Comparison of ENCODE assay signal across 9 mouse cellular contexts in genomic region chr2:38536331-38536731, GRCm38 (mm10). TPM values are rescaled to one million over a fixed set of nuclear protein-coding genes. Genes with fewer than 3 reads are reported as not detected.
DNase-seq lines count a peak whose midpoint lies in the region; ATAC-seq and TF ChIP-seq lines count a peak whose summit lies in the region.
"Had no signal": no experiment of that assay in that cellular context is flagged by ENCODE, and none has a peak within 500 bp of the region (broad histone marks: within the 10 kb centered on the region; RNA-seq: fewer than 3 reads in every experiment).

No protein-coding gene starts in this region.

- peaks cover 54 to 84% of the 10 kb centered on the region in 2 experiments for H3K4me1 ChIP-seq in CH12.LX (ENCODE audit: control insufficient read depth in 1 of 2, insufficient read depth in 2 of 2)
- H3K4me1 ChIP-seq in cerebellum, adult 2 months (ENCODE audit: control insufficient read depth, insufficient read depth, low read length), result peaks cover 73% of the 10 kb centered on the region
- H3K4me1 ChIP-seq in liver, postnatal 0 days (ENCODE audit: insufficient read depth), result peaks cover 81% of the 10 kb centered on the region
- peaks cover 83% of the 10 kb centered on the region for H3K4me1 ChIP-seq in small intestine, adult 2 months (ENCODE audit: control insufficient read depth, insufficient read depth, insufficient read length, low read length)

- H3K9ac ChIP-seq in CH12.LX (ENCODE audit: insufficient read depth, low read depth), result no peak overlapping the region
- H3K9ac ChIP-seq in liver, postnatal 0 days (replicated peaks), result peak overlapping the region; percentile 53
- H3K9ac ChIP-seq: limb, embryonic 12.5 days had no signal

- peaks cover 0 to 26% of the 10 kb centered on the region in 2 experiments for H3K36me3 ChIP-seq in CH12.LX (replicated peaks in 1 of 2; ENCODE audit: control insufficient read depth in 1 of 2, insufficient read depth in 1 of 2, low read length in 1 of 2)
- no peaks in the 10 kb centered on the region for H3K36me3 ChIP-seq in liver, postnatal 0 days (replicated peaks; ENCODE audit: insufficient read depth, low read length)
- no peaks in the 10 kb centered on the region for H3K36me3 ChIP-seq in small intestine, adult 2 months (ENCODE audit: control insufficient read depth, insufficient read depth, low read length)
- H3K36me3 ChIP-seq: limb, embryonic 12.5 days had no signal

- H3K4me2 ChIP-seq in CH12.LX (ENCODE audit: insufficient read depth, low read depth, poor library complexity, severe bottlenecking), result no peak overlapping the region
- H3K4me2 ChIP-seq in liver, postnatal 0 days (ENCODE audit: low read depth, low read length), result peak overlapping the region; percentile 59
- H3K4me2 ChIP-seq: limb, embryonic 12.5 days had no signal

- H3K27ac ChIP-seq in CH12.LX (ENCODE audit: insufficient read depth, low read depth), result no peak overlapping the region
- no peak overlapping the region for H3K27ac ChIP-seq in cerebellum, adult 2 months (ENCODE audit: insufficient read depth, low read length)
- peak overlapping the region; percentile 84 for H3K27ac ChIP-seq in liver, postnatal 0 days (ENCODE audit: low read depth)
- H3K27ac ChIP-seq in small intestine, adult 2 months (ENCODE audit: insufficient read depth, low read depth, low read length), result peak overlapping the region; percentile 36
- H3K27ac ChIP-seq: limb, embryonic 12.5 days had no signal

- WGBS in cerebellum, adult 2 months, result 20% methylated on average over 8 of the region's 8 CpGs
- WGBS in liver, postnatal 0 days (ENCODE audit: insufficient replicate concordance), result 18% methylated on average over 8 of the region's 8 CpGs
- WGBS in small intestine, adult 2 months, result 35% methylated on average over 8 of the region's 8 CpGs

- TF ChIP-seq RAD21 in CH12.LX (IDR thresholded peaks at IDR 0.05; ENCODE audit: low read depth, low read length), result no peak

- no peak for TF ChIP-seq CTCF in CH12.LX (conservative IDR thresholded peaks at IDR 0.05 in 1 of 2, IDR thresholded peaks at IDR 0.05 in 1 of 2; ENCODE audit: low read depth in 2 of 2, low read length in 2 of 2)
- TF ChIP-seq CTCF in cerebellum, adult 2 months (IDR thresholded peaks at IDR 0.05; ENCODE audit: borderline replicate concordance, insufficient read depth, low read depth, low read length), result no peak
- TF ChIP-seq CTCF in liver, postnatal 0 days (IDR thresholded peaks at IDR 0.05; ENCODE audit: low read depth), result no peak
- no peak for TF ChIP-seq CTCF in small intestine, adult 2 months (IDR thresholded peaks at IDR 0.05; ENCODE audit: extremely low read depth, insufficient read length, insufficient replicate concordance, low read depth, low read length)

- H3K27me3 ChIP-seq in CH12.LX (replicated peaks), result no peaks in the 10 kb centered on the region
- no peaks in the 10 kb centered on the region for H3K27me3 ChIP-seq in cerebellum, adult 2 months (ENCODE audit: control insufficient read depth, insufficient read depth, low read length)
- no peaks in the 10 kb centered on the region for H3K27me3 ChIP-seq in liver, postnatal 0 days (ENCODE audit: insufficient read depth, low read length)
- H3K27me3 ChIP-seq in small intestine, adult 2 months (ENCODE audit: control insufficient read depth, insufficient read depth, low read length), result no peaks in the 10 kb centered on the region
- H3K27me3 ChIP-seq: limb, embryonic 12.5 days had no signal

- dilution Hi-C loops in CH12.LX (cut with MboI; ENCODE audit: extremely low pct_ligation_motif_present, extremely low pct_unique_long_range_greater_than_20kb, low sequenced_read_pairs), result no loop called here

- no peak for TF ChIP-seq POLR2A in CH12.LX (IDR thresholded peaks at IDR 0.05; ENCODE audit: low read depth, low read length)
- TF ChIP-seq POLR2A in cerebellum, adult 2 months (IDR thresholded peaks at IDR 0.05; ENCODE audit: borderline replicate concordance, insufficient read depth, low read length), result no peak
- no peak for TF ChIP-seq POLR2A in small intestine, adult 2 months (IDR thresholded peaks at IDR 0.05; ENCODE audit: low read depth, low read length)

- ATAC-seq in liver, postnatal 0 days, result peak; percentile 80

- H3K9me3 ChIP-seq in CH12.LX (replicated peaks; ENCODE audit: low read length), result no peaks in the 10 kb centered on the region
- H3K9me3 ChIP-seq in liver, postnatal 0 days (ENCODE audit: low read length), result no peaks in the 10 kb centered on the region
- H3K9me3 ChIP-seq: limb, embryonic 12.5 days had no signal

- peak; percentile 47; the same call in 1 of the 2 replicates for TF ChIP-seq EP300 in CH12.LX (IDR thresholded peaks at IDR 0.05; ENCODE audit: low read length)
- peak; percentile 93 for TF ChIP-seq EP300 in liver, postnatal 0 days (IDR thresholded peaks at IDR 0.05; ENCODE audit: low read depth)

- DNase-seq in heart, adult 11 months, result peak; percentile 97
- no peak for DNase-seq in heart, adult 8-10 months (ENCODE audit: low spot score)
- DNase-seq in CH12.LX (ENCODE audit: extremely low read depth), result peak; percentile 84
- peak; percentile 80 to 93 for DNase-seq in cerebellum, adult 2 months
- peak; percentile 49 for DNase-seq in kidney, adult 9 months
- DNase-seq in liver, postnatal 0 days, result peak; percentile 84
- no peak for DNase-seq in urinary bladder, postnatal 4 days (ENCODE audit: low spot score in 2 of 2)

- H3K4me3 ChIP-seq in CH12.LX (replicated peaks in 1 of 3; ENCODE audit: low read depth in 2 of 3, low read length in 2 of 3, poor library complexity in 1 of 3), result no peak overlapping the region
- H3K4me3 ChIP-seq in cerebellum, adult 2 months (replicated peaks; ENCODE audit: insufficient read depth, low read depth, low read length), result no peak overlapping the region
- H3K4me3 ChIP-seq in liver, postnatal 0 days (ENCODE audit: low read depth, low read length), result peak overlapping the region; percentile 4; the same call in 1 of the 2 replicates
- no peak overlapping the region for H3K4me3 ChIP-seq in small intestine, adult 2 months (ENCODE audit: low read depth, low read length)
- H3K4me3 ChIP-seq: limb, embryonic 12.5 days had no signal

- in situ Hi-C loops in CH12.LX (cut with MboI; ENCODE audit: low pct_ligation_motif_present, low pct_unique_long_range_greater_than_20kb, low sequenced_read_pairs), result no loop called here

- peaks cover 13% of the 10 kb centered on the region for H3K79me2 ChIP-seq in CH12.LX (replicated peaks; ENCODE audit: control insufficient read depth, extremely low read depth, insufficient read depth, poor library complexity, severe bottlenecking)

TF ChIP-seq in CH12.LX, 34 proteins besides CTCF, POLR2A, EP300 and RAD21:
- no peak for TF ChIP-seq JUND (conservative IDR thresholded peaks at IDR 0.05; ENCODE audit: low read depth, low read length)
- TF ChIP-seq MAFK (IDR thresholded peaks at IDR 0.05; ENCODE audit: insufficient replicate concordance, low read length), result peak; percentile 54; the same call in 1 of the 2 replicates
- no peak for TF ChIP-seq ELF1 (IDR thresholded peaks at IDR 0.05; ENCODE audit: low read depth, low read length)
- TF ChIP-seq ZMIZ1 (IDR thresholded peaks at IDR 0.05; ENCODE audit: low read depth, low read length), result no peak
- TF ChIP-seq IRF4 (IDR thresholded peaks at IDR 0.05; ENCODE audit: low read depth, low read length), result peak; percentile 16; the same call in 1 of the 2 replicates
- no peak for TF ChIP-seq GABPA (IDR thresholded peaks at IDR 0.05; ENCODE audit: insufficient replicate concordance, low read depth, low read length)
- peak; percentile 81 for TF ChIP-seq ETS1 (conservative IDR thresholded peaks at IDR 0.05; ENCODE audit: low read depth, low read length)
- peak; percentile 64 for TF ChIP-seq BHLHE40 (IDR thresholded peaks at IDR 0.05; ENCODE audit: low read depth, low read length)
- no peak for TF ChIP-seq KAT2A (IDR thresholded peaks at IDR 0.05; ENCODE audit: insufficient replicate concordance, low read length)
- TF ChIP-seq SMC3 (IDR thresholded peaks at IDR 0.05; ENCODE audit: low read depth, low read length), result no peak
- no peak for TF ChIP-seq E2F4 (IDR thresholded peaks at IDR 0.05; ENCODE audit: insufficient replicate concordance, low read depth, low read length)
- TF ChIP-seq MEF2A (IDR thresholded peaks at IDR 0.05; ENCODE audit: borderline replicate concordance, low read depth, low read length), result 0 out of 2 replicates have a peak, but pooled peaks have one; percentile 16
- TF ChIP-seq MAZ (IDR thresholded peaks at IDR 0.05; ENCODE audit: low read depth, low read length), result no peak
- TF ChIP-seq TCF12 (IDR thresholded peaks at IDR 0.05; ENCODE audit: low read depth, low read length), result peak; percentile 53; the same call in 1 of the 2 replicates
- TF ChIP-seq MXI1 (IDR thresholded peaks at IDR 0.05; ENCODE audit: low read depth, low read length), result no peak

RNA-seq across cellular contexts. Expression of gene Nek6, which starts 24.9 kb away (rescaled TPM):
- 1 to 10 TPM; 2.3 to 5.0 (median 2.7) TPM for total RNA-seq in heart, adult 8-10 months (2022)
- total RNA-seq in CH12.LX (2012; rRNA removed) (30.5 and 39.9 TPM in 2 replicates), CH12.LX (2014; rRNA removed) (27.5 and 31.0 TPM in 2 replicates)
- polyA plus RNA-seq in CH12.LX (2012; ENCODE audit: insufficient read length, low read depth), result 36.7 and 44.7 TPM in 2 replicates
- 26.8 and 28.0 TPM in 2 replicates for polyA plus RNA-seq in cerebellum, adult 2 months (2012; rRNA removed)
- 30.6 and 39.7 TPM in 2 replicates for polyA plus RNA-seq in liver, postnatal 0 days (2015; fragmentation: Nextera tagmentation; extraction: Ambion mirVana)
- 24.6 and 173 TPM in 2 replicates for polyA plus RNA-seq in small intestine, adult 2 months (2012; rRNA removed)

Comparison
In these comparisons a context has a peak if more than half of its experiments do, and no peak if none do; other contexts are left out.
1. DNase-seq: peak in heart, adult 11 months (single experiment), CH12.LX (single experiment), cerebellum, adult 2 months (2 of 2), kidney, adult 9 months (single experiment) and liver, postnatal 0 days (single experiment); none in heart, adult 8-10 months (single experiment) and urinary bladder, postnatal 4 days (0 of 2).
2. H3K27ac ChIP-seq: peak in liver, postnatal 0 days (single experiment) and small intestine, adult 2 months (single experiment); none in CH12.LX (single experiment) and cerebellum, adult 2 months (single experiment).